Mouse (Mus musculus) heart, adult 2 months (tissue): ENCODE data around the gene Calhm6. TPM values are rescaled to one million over a fixed set of nuclear protein-coding genes. Genes with fewer than 3 reads are reported as not detected.

ENCODE experiments used
- DNase-seq, 2 experiments: peaks; one replicate each; pipeline ENCODE4 v3.0.0; 2021
- H3K27ac ChIP-seq: fragments of 200-600 bp; 2 replicates; pipeline ENCODE4 v1.8.1; 2022
- H3K27me3 ChIP-seq: fragments of 200-500 bp; 2 replicates; pipeline ENCODE4 v1.6.1; 2012; ENCODE audit warnings: mild to moderate bottlenecking, low read length, inconsistent platforms, mixed read lengths; ENCODE audit not compliant: control insufficient read depth, insufficient read depth
- H3K36me3 ChIP-seq: fragments of 200-500 bp; 2 replicates; pipeline ENCODE4 v1.6.1; 2012; ENCODE audit warnings: low read length, inconsistent platforms; ENCODE audit not compliant: control insufficient read depth, insufficient read depth
- H3K4me1 ChIP-seq: fragments of 200-500 bp; 2 replicates; pipeline ENCODE4 v1.6.1; 2011; ENCODE audit warnings: low read length; ENCODE audit not compliant: control insufficient read depth, insufficient read depth
- H3K4me3 ChIP-seq: fragments of 200-600 bp; 2 replicates; pipeline ENCODE4 v1.8.1; 2022
- H3K79me2 ChIP-seq: fragments of 200-500 bp; replicated peaks from 2 replicates; pipeline ENCODE4 v1.6.1; 2012; ENCODE audit warnings: mild to moderate bottlenecking, inconsistent platforms, low read length, moderate library complexity, mixed read lengths; ENCODE audit not compliant: control insufficient read depth, insufficient read depth
- H3K9ac ChIP-seq: fragments of 200-500 bp; 2 replicates; pipeline ENCODE4 v1.6.1; 2012; ENCODE audit warnings: low read depth, mild to moderate bottlenecking, control low read depth, inconsistent platforms, low read length, mixed read lengths
- CTCF ChIP-seq: fragments of 200-600 bp; IDR thresholded peaks from 2 replicates; pipeline ENCODE4 v1.8.1; 2022; ENCODE audit warnings: antibody characterized with exemption, mild to moderate bottlenecking, moderate library complexity
- EP300 ChIP-seq: fragments of 200-500 bp; IDR thresholded peaks from 2 replicates; pipeline ENCODE4 v1.6.1; 2011; ENCODE audit warnings: low read depth, low read length, control low read depth; ENCODE audit not compliant: insufficient read depth
- POLR2A ChIP-seq: fragments of 200-500 bp; IDR thresholded peaks from 2 replicates; pipeline ENCODE4 v1.6.1; 2011; ENCODE audit warnings: mild to moderate bottlenecking, low read depth, low read length, control low read depth; ENCODE audit not compliant: insufficient read depth
- WGBS: fragments of 180-500 bp; shearing (Covaris S2); methylation state at CpG from one replicate; pipeline ENCODE4 v1.1.7; 2018; 5-methylcytosine and 5-hydroxymethylcytosine counted together
- intact Hi-C: fragments of 180-260 bp; cut with DNase I; formaldehyde crosslinking; loops from one replicate; pipeline ENCODE4 v1.15.1; 2025
- polyA plus RNA-seq: library from polyadenylated mRNA; depleted of rRNA; stranded (reverse); fragments of >200 nt; gene quantifications from 2 replicates; pipeline ENCODE4 v1.2.3, GENCODE M21; 2012
- total RNA-seq, 2 experiments: library from RNA; stranded (reverse); gene quantifications; 2 replicates each; pipeline ENCODE4 v1.2.3; 2021

The Calhm6 gene
- total and polyA plus RNA-seq, 3 experiments: 0.23 to 0.48 (median 0.25) TPM

DNA sequence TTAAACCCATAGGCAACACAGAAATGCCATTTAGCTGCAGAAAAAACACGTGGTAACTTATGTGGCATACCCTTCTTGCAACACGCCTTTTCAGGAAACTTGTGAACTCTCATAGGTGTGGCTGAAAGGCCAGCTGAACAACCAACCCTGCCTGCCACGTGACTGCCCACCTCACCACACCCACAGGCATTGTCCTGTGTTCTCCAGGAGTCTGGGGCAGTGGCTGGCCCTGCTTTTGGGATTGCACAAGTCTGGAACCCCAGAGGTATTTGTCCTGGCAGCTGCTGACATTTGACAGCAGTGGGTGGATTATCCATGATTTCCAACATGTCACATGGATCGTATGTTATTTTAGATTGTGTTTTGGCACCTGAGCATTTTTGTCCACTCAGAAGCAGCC, 12.0 kb upstream of the Calhm6 start:
- DNase-seq: no peak
- 59% methylated on average over 4 of the region's 4 CpGs for WGBS
- Histone ChIP-seq H3K4me1 (no peaks in the 10 kb centered on the region), H3K9ac (no peak overlapping the region), H3K79me2 (no peaks in the 10 kb centered on the region), H3K4me3 (no peak overlapping the region), H3K36me3 (no peaks in the 10 kb centered on the region), H3K27ac (no peak overlapping the region), H3K27me3 (no peaks in the 10 kb centered on the region)
- TF ChIP-seq EP300 (no peak), CTCF (no peak), POLR2A (no peak)
- intact Hi-C loops: no loop called here

- Histone ChIP-seq H3K36me3 (no peaks in the 10 kb centered on the region), H3K27ac (no peak overlapping the region), H3K4me1 (no peaks in the 10 kb centered on the region), H3K27me3 (no peaks in the 10 kb centered on the region), H3K9ac (no peak overlapping the region), H3K4me3 (no peak overlapping the region), H3K79me2 (no peaks in the 10 kb centered on the region)
- TF ChIP-seq EP300 (no peak), CTCF (no peak), POLR2A (no peak)
- intact Hi-C loops: no loop called here
- DNase-seq: no peak
- 24% methylated on average over 6 of the region's 6 CpGs for WGBS
These were observed 10.2 kb upstream of the Calhm6 start for GRCm38 (mm10) chr10:34138027-34138426.

GRCm38 (mm10) chr10:34136432-34136831, 8.6 kb upstream of the Calhm6 start:
- Histone ChIP-seq H3K27ac (no peak overlapping the region), H3K36me3 (no peaks in the 10 kb centered on the region), H3K9ac (no peak overlapping the region), H3K79me2 (no peaks in the 10 kb centered on the region), H3K27me3 (no peaks in the 10 kb centered on the region), H3K4me1 (no peaks in the 10 kb centered on the region), H3K4me3 (no peak overlapping the region)
- intact Hi-C loops: no loop called here
- no peak for DNase-seq
- no peak for TF ChIP-seq EP300
- TF ChIP-seq CTCF: no peak
- no peak for TF ChIP-seq POLR2A
- WGBS: 57% methylated on average over 6 of the region's 6 CpGs

GRCm38 (mm10) chr10:34131356-34131755, 3.6 kb upstream of the Calhm6 start:
- no peaks in the 10 kb centered on the region for H3K79me2 ChIP-seq
- no peak overlapping the region for H3K9ac ChIP-seq
- H3K4me3 ChIP-seq: no peak overlapping the region
- WGBS: 67% methylated on average over 2 of the region's 2 CpGs
- no peak for TF ChIP-seq EP300
- no peak for TF ChIP-seq CTCF
- TF ChIP-seq POLR2A: no peak
- no peak for DNase-seq
- H3K27ac ChIP-seq: no peak overlapping the region
- H3K4me1 ChIP-seq: 0 out of 2 replicates have a peak, but pooled peaks cover 1% of the 10 kb centered on the region
- intact Hi-C loops: no loop called here
- H3K27me3 ChIP-seq: no peaks in the 10 kb centered on the region
- no peaks in the 10 kb centered on the region for H3K36me3 ChIP-seq

DNA sequence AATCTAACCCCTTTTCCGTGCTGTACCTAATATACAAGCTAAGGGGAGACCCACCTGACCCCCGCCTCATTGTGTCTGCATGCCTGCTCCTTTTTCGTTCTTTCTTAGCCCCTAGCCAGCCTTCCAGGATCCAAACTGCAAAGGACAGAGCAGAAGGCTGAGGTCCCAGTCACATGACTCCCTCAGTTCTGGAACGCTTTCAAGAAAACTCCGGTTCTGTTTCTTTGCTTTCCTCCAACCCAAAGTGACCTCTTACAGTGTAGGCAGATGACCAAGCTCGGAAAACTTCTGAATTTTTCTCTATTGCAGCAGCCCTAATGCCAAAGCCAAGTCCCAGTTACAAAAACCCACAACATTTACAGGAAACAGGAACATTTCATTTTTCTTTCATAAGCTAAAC, 607 bp upstream of the Calhm6 start:
- WGBS: 53% methylated on average over 6 of the region's 6 CpGs
- no peak for TF ChIP-seq CTCF
- no peak overlapping the region for H3K9ac ChIP-seq
- H3K27me3 ChIP-seq: no peaks in the 10 kb centered on the region
- no peaks in the 10 kb centered on the region for H3K79me2 ChIP-seq
- no peaks in the 10 kb centered on the region for H3K36me3 ChIP-seq
- peak; percentile 41 to 49 for DNase-seq
- no peak overlapping the region for H3K4me3 ChIP-seq
- peak overlapping the region; percentile 54 for H3K27ac ChIP-seq
- intact Hi-C loops: no loop called here
- 0 out of 2 replicates have a peak, but pooled peaks cover 1% of the 10 kb centered on the region for H3K4me1 ChIP-seq

- no peaks in the 10 kb centered on the region for H3K4me1 ChIP-seq
- no peaks in the 10 kb centered on the region for H3K27me3 ChIP-seq
- WGBS: 70% methylated on average over 2 of the region's 2 CpGs
- H3K9ac ChIP-seq: no peak overlapping the region
- no peak for TF ChIP-seq POLR2A
- no peak for TF ChIP-seq CTCF
- TF ChIP-seq EP300: no peak
- no peak overlapping the region for H3K27ac ChIP-seq
- no peaks in the 10 kb centered on the region for H3K79me2 ChIP-seq
- H3K4me3 ChIP-seq: no peak overlapping the region
- no peaks in the 10 kb centered on the region for H3K36me3 ChIP-seq
- DNase-seq: no peak
- intact Hi-C loops: no loop called here
These were observed 9.4 kb downstream of the Calhm6 start for GRCm38 (mm10) chr10:34118421-34118820.

GRCm38 (mm10) chr10:34117770-34118169, 10.0 kb downstream of the Calhm6 start:
- Histone ChIP-seq H3K79me2 (no peaks in the 10 kb centered on the region), H3K9ac (no peak overlapping the region), H3K27ac (no peak overlapping the region), H3K4me3 (no peak overlapping the region), H3K36me3 (no peaks in the 10 kb centered on the region), H3K4me1 (no peaks in the 10 kb centered on the region), H3K27me3 (no peaks in the 10 kb centered on the region)
- TF ChIP-seq EP300: no peak
- intact Hi-C loops: no loop called here
- no peak for DNase-seq
